Mouse (Mus musculus): ENCODE measurements around the gene Mink1.
A peak's percentile ranks its signal among the peaks of the same experiment; 100 is the strongest.
"Not testable (repeated sequence)": the region's sequence is repeated elsewhere in the genome, so short reads cannot be mapped to it uniquely, and the experiment has no call there.

Gene Mink1

DNA sequence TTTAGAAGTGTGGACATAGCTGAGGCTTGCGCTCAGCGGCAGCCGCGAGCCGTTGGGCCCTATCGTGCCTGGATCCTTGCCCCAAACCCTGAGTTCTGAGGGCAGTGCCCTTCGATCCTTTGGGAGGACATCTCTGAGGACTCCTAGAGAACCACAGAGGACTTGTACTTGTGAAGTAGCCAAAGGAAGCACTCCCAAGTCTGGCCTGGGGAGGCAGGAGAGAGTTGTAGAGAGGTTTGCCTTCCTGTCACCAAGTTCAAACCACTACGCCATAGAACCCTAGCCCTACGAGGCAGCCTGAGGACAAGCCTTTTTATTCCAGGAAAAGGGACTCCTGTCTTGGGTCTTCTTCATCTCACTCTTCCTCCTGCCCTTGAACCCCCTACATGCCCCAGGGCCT, 5.1 kb upstream of the Mink1 start:
- DNase-seq (ENCODE audit: low read depth, low spot score): peak; percentile 63

DNA sequence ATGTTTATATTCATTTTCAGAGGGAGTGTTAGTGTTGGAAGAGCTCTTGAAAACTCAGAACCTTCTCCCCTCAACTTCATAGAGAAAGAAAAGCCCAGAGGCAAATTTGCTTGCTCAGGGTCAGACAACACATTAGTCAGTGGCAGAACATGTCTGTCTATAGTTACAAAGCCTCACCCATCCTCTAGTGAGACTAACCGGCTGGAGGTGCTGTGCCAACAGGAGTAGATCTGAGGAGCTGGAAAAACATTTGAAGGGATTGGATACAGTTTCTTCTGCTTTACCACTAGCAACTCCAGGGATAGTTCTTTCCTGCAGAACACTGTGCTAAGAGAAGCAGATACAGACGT, 769 bp upstream of the Mink1 start:
- no peak for DNase-seq (ENCODE audit: low read depth, low spot score)

DNA sequence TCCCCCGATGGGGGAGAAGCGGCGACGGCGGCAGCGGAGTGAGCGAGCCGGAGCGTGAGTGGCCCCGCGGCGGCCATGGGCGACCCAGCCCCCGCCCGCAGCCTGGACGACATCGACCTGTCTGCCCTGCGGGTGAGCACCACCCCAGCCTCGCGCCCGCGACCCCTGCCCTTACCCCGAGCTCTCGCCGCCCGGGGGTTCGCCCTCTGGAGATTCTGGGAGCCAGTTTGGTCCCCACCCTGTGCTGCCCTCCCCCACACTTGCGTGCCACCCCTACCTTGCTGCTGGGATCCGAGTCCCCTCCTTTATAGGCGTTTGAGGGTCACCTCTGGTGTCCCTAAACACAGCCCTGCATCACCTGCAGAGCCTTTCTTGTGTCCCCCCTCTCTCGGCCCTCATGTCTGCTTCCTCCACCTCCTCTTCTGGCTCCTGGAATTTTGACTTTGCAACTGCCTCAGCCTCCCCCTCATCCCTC, 351 bp downstream of the Mink1 start:
- no peak for DNase-seq (ENCODE audit: low read depth, low spot score)

DNA sequence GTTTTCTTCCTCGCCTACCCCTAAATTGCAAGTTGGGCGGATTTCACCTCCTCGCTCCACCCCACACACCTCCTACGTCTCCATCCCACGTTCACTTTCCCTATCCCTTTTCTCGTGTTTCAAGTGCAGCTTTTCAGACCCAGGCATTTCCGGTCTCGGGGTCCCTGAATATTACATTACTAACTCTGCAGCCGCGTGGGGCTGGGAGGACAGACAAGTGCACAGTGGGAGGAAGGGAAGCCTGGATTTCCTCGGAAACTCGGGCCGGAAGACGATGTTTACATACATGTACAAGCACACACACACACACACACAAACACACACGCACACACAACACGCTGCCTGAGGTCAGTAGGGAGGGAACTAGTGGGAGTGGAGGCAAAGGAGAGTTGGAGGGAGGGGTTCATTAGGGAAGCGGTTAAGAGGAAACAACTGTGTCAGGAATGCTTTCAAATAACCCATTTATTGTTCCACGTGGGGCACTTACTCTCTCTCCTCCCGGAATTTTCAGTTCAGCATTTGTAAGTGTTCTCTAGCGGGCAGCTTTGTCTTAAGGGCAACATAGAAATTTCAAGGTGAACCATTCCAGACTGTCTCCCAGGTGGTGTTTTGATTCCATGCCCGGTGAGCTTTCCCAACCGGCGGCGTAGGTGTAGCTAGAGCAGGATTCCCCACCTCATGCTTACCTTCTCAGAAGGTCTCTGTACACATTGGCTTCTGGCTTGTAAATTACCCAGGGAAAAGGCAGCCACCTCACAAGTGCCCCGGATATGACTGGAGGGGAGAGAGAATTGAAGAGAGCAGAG, 992 bp downstream of the Mink1 start:
- peak; percentile 46 for DNase-seq (ENCODE audit: low read depth, low spot score)

DNA sequence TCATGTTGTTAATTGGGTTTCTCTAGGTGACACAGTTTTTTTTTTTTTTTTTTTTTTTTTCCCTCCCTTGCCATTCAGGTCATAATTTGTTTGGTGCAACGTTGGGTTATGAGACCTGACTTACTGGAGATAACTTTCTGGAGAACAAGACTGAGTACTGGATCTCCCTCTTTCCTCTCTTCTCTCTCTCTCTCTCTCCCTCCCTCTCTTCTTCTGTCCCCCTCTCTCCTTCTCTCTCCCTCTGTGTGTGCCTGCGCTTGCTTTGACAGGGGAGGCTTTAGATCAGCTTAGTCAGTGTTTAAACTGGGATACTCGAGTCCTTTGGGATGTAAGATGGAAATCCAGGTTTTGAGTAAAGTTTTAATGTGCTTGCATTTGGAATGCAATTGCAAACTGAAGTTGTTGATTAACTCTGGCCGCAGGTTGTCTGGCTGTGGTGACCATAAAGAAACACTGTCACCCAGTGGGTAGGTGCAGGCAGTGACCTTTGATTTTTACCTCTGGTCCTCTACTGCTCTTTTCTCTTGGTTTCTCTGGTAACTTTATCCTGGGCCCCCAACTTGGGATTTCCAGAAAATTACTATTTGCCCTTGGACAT, 1.7 kb downstream of the Mink1 start:
- DNase-seq (ENCODE audit: low read depth, low spot score): no peak

DNA sequence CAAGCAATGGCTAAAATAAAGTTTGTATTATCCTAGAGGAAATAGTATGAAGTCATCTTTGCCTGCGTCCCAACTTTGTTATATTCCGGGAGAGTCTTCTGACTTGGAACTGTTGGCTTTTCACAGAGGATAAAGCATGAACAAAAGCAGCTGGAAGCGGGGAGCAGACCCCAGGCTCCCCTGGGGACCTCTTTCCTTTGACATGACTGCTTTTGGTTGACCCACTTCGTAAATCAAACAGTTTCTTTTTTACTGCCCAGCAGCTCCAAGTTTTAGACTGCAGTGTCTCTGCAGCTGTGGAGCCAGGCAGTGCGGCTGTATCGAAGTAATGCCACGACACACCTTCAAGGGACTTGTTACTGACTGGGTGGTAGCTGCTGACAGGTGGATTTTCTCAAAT, 3.9 kb downstream of the Mink1 start:
- DNase-seq (ENCODE audit: low read depth, low spot score): no peak

DNA sequence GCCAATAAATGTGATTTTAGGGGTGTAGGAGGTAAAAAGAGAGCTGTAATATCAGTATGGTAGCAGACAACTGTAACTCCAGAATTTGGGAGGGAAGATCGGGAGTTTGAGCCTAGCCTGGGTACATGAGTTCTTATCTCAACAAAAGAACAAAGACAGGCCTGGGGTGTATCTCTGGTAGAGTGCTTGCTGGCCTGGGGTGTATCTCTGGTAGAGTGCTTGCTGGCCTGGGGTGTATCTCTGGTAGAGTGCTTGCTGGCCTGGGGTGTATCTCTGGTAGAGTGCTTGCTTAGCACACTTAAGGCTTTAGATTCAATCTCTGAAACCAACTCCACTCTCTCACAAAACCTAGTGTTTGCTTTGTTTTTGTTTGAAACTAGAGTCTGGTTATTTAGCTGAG, 7.9 kb downstream of the Mink1 start:
- DNase-seq (ENCODE audit: low read depth, low spot score): not testable (repeated sequence)

DNA sequence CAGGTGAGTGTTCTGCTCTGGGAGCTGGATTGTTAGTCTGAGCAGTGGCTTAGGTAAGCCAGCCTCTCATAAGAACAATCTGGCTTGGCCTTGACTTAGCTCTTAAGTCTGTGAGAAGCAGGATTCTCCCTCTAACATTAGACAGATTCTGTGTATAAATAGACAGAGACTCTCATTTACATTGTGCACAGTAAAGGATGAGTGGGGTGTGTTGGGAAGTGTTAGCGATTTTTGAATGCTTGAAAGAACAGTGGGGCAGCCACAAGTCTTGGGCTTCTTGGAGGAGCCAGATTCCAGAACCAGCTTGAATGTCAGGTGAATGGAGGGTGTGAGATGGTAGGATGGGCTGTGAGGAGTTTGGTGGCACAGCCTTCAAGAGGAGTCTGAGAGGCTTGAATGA, 9.0 kb downstream of the Mink1 start:
- DNase-seq (ENCODE audit: low read depth, low spot score): no peak

DNA sequence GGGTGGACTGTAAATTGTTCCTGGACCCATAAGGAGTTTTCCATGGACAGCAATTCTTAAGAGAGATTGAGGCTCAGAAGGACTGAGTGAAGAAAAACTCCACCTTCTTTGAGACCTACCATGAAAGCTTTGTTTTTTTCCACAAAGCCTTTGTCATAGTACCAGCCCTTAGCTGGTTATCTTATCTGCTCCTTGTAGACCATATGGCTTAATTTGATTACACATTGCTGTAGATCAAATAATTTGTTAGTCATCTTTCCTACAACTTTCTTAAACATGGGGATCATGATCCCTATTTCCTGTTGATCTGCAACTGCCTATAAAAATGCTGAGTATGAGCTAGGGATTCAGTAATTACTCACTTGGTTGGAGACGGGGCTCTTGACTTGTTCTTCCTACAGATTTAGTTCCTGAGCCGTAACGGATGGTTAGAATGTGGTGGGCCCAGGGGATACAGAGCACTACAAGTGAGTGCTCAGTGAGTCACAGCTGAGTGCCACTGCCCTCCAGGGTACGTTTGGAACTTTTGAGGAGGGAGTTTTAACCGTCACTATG, 9.7 kb downstream of the Mink1 start:
- no peak for DNase-seq (ENCODE audit: low read depth, low spot score)

DNA sequence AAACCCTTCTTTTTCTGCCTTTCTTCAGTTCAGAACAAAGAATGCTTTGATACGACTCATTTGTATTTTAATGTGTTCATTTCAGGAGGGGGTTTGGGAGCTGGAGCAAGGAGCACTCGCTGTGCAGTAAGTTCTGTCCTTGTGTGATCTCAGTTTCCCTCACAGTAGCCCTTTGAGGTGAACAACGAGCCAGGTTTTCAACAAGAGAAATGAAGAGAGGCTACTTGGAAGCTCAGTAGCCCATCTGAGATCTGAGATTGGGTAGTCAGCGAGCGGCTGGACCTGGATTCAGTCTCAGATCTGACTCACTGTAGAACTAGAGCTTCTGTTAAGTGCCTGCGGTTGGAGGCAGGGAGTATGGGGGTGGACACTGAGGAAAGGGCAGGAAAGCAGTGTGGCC, 11.2 kb downstream of the Mink1 start:
- no peak for DNase-seq (ENCODE audit: low read depth, low spot score)

DNA sequence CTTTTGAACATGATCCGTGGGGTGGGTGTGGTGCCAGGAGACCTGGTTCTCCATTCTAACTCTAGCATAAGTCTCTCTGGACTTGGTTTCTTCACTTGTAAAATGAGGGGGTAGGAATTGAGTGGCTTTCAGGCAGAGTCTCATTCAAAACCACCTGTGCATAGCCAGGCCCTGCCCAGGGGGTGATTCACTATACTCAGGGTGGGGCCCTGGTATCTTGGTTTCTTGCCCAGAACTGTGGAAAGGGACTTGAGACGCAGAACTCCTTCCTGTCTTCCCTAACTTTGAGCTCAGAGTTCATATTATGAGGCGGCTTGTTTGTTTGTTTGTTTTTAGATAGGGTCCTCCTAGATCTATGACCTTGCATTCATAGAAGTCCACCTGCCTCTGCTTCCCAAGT, 14.5 kb downstream of the Mink1 start:
- DNase-seq (ENCODE audit: low read depth, low spot score): no peak

DNA sequence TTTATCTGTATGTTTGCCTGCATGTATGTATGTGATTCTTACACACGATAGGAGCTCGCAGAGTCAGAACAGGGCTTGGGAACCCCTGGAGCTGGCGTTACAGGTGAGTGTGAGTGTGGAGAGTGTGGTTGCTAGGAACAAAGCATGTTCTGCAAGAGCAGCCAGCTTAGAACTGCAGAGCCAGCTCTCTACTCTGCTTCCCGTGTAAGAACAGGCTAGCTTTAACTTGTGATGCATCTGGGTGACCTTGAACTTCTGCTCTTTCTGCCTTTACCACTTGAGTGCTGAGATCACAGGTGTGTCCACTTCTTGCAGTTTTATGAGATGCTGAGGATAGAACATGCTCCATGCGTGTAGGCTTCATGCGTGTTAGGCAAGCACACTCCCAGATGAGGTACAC, 16.3 kb downstream of the Mink1 start:
- no peak for DNase-seq (ENCODE audit: low read depth, low spot score)

DNA sequence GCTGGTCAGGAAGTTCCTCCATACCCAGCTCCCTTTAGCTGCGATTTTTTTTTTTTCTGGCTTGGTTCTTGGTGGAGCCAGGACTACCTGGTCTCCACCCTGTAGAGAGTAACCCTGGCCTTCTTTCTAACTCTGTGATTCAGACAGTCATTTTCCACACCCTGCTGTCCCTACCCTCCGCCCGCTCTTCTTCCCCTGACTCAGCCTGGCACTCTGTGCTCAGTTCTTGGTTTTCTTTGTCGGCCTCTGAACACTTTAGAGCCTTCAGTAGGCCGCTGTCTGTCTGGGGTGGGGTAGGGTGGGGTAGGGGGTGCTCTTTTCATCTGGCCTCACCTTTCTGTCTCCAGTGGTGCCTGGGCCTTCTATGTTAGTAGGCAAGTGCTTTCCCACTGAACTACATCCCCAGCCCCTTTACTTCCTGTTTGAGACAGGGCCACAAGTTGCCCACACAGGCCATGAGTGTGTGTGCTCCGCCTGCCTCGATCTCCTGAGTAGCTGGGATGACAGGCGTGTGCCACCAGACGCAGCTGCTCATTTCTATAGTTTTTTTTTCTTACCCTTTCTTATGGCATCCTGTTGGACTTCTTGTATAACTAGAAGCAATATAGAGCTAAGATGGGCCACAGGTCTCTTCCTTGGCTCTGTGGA, 17.2 kb downstream of the Mink1 start:
- no peak for DNase-seq (ENCODE audit: low read depth, low spot score)

DNA sequence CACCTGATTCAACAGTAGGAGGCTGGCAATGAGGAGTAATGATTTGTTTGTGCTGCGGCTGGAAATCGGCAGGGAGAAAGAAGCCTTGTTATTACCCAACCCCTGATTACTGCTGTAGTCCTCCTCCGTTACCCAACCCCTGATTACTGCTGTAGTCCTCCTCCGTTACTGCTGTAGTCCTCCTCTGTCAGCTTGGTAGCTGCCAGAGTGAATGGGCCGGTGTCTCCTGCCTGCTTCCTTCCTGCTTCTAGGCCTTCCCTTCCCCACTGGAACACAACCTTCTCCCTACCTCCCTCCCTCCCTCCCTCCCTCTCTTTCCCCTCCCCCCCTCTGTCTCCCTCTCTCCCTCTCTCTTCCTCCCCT, 17.7 kb downstream of the Mink1 start:
- no peak for DNase-seq (ENCODE audit: low read depth, low spot score)

DNA sequence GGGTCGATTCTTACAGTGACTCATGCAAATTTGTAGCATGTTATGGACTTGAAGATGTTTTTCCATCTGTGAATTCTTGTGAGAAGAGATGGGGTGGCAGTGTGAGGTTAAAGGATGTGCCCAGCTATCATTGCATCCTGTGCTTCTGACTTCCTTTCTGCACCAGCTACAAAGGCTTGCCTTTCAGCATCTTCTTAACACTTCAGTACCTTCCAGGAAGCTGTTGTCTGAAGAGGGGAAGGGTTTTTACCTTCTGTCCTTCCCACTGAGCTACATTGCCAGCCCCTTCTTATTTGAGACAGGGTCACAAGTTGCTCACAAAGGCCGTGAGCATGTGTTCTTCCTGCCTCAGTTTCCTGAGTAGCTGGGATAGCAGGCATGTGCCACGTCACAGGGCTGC, 18.2 kb downstream of the Mink1 start:
- no peak for DNase-seq (ENCODE audit: low read depth, low spot score)

DNA sequence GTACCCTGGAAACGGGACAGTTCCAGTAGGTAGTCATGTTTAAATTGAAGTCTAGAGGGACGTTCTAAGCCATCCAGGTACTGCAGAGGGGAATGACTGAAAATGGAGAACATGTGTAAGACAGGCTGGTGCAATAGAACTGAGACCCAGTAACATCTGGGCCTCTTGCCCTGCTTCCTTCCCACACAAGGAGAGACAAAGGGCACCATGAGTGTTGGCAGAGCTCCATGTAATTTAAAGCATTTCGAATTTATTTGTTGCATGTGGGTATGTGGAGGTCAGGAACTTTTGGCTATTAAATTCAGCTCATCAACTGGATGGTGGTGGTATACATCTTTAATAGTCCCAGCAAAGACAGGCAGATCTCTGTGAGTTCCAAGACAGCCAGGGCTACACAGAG, 19.5 kb downstream of the Mink1 start:
- DNase-seq (ENCODE audit: low read depth, low spot score): no peak

DNA sequence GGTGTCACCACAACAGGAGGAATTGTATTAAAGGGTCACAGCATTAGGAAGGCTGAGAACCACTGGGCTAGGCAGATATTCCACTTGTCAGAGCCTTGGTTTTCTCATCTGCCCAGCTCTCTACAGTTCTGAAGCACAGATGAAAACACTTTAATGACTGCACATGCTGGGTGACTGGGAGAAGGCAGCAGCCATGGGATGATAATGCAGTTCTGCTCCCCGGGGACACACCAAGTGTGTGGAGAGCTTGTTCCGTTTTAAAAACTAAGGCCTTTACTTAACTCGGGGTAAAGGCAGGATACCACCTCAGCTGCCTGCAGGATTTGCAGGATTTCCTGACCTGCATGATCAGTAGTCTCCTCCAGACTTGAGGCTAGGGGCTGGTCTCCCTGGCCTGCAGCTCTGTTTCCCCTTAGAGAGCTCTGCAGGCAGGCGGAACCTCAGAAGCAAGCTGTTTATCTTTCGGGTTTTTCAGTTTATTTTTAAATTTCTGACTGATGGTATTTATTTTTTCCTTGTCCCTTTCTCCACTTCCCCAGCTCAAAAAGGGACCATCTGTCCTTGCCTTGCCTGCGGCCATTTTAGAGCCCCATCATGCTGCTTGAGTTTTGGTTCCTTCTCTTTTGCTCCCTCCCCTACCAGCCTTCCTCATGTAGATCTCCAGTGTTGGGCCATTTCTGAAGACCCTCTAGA, 20.5 kb downstream of the Mink1 start:
- DNase-seq (ENCODE audit: low read depth, low spot score): no peak

DNA sequence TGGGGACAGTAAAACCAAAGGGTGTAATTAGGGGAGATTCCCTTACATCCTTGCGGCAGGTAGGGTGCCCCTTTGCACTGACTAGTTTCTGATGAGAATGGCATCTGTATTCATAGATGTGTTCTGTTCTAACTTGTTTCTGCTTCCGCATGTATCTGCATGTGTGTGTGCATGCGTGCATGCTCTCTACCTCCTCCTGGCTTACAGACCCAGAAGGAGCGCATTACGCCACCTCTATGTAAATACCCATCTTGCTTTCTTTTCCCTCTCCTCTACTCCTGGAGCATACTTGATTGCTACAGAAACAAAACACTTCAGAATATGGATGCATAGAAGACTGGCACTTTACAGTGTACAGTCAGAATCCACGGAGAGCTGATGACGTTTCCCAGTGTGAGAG, 21.1 kb downstream of the Mink1 start:
- DNase-seq (ENCODE audit: low read depth, low spot score): no peak

DNA sequence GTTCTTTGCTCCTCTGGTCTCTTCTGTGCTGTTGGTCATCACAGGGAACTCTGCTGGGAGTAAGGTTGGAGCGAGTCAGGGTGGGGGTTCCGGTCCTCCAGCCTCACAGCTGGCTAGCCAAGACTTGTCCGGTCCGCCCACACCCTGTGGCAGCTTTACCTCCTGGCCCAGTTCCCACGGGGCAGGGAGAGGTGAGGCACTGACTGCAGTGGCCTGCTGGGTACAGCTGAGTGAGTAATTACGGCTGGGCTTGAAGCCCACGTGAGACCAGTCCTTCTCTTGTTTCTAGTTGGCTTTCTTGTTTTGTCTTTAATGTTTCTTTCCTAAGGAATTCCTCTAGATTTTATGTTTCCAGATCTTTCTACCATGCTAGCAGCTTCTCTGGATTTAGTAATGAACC, 22.8 kb downstream of the Mink1 start:
- DNase-seq (ENCODE audit: low read depth, low spot score): peak; percentile 23

DNA sequence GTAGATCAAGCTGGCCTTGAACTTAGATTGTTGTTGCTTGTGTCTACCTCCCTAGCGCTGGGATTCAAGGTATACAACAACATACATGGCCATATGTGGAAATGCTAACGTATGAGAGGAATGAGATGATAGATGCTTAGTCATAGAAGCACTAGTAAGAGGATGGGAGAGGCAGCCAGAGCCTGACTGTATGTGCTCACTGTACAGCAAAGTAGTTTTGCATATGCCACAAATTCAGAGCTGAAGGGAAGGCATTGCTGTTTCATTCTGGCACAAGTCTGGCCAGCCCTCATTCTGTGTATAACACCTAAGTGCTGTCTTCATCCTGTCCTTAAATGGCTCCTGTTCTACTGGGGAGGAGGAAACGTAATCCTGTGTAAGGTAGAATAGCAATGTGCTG, 23.6 kb downstream of the Mink1 start:
- no peak for DNase-seq (ENCODE audit: low read depth, low spot score)

DNA sequence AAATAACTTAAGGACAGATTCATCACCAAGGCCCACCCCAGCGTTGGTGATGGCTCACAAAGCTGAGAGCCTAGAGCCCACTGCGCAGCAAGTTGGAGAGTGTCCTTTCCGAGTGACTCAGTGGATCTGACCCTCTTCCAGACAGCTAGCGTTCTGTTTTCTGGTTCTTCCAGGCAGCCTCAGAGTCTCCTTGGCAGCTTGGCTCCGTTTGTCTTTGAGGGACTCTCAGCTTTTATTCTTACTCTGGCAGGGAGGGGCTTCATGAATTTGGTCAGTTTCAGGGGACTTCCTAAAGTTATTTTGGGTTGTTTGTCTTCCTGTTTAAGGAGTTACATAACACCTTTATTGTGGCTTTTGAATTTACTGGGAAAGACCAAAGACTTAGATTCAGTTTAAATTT, 24.3 kb downstream of the Mink1 start:
- DNase-seq (ENCODE audit: low read depth, low spot score): no peak

DNA sequence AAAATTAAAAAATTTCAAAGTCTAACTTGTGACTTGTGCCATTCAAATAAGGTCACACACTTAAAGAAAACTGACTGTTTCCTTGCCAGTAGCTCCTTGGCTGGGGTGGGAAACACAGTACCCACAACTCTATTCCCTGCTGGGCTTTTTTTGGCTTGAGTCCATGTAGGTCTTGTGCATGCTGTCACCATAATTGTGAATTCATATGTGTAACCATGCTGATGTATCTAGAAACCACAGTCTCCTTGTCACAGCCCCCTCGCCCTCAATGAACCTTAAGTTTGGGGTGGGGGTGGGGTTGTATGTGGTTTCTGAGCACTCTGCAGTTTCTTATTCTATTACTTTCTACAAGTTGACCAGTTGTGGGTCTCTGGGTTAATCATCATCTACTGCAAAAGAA, 29.1 kb downstream of the Mink1 start:
- DNase-seq (ENCODE audit: low read depth, low spot score): no peak

All from ZHBTc4 (cell line).